ENCODE assay signal across 20 mouse cellular contexts in genomic region chr17:30718197-30718596, GRCm38 (mm10).
"Had no signal": no experiment of that assay in that cellular context is flagged by ENCODE, and none has a peak within 500 bp of the region (broad histone marks: within the 10 kb centered on the region; RNA-seq: fewer than 3 reads in every experiment).

No protein-coding gene starts in this region.

- H3K4me1 ChIP-seq: heart, embryonic 10.5 days; heart, embryonic 12.5 days; hindbrain, embryonic 10.5 days; hindbrain, embryonic 12.5 days; intestine, embryonic 15.5 days; limb, embryonic 10.5 days; limb, embryonic 12.5 days; liver, embryonic 13.5 days; liver, embryonic 15.5 days had no signal

- H3K36me3 ChIP-seq: heart, embryonic 10.5 days; heart, embryonic 12.5 days; hindbrain, embryonic 10.5 days; hindbrain, embryonic 12.5 days; intestine, embryonic 15.5 days; limb, embryonic 10.5 days; limb, embryonic 12.5 days; liver, embryonic 13.5 days; liver, embryonic 15.5 days had no signal

- H3K9me3 ChIP-seq: heart, embryonic 10.5 days; heart, embryonic 12.5 days; hindbrain, embryonic 10.5 days; hindbrain, embryonic 12.5 days; intestine, embryonic 15.5 days; limb, embryonic 10.5 days; liver, embryonic 13.5 days; liver, embryonic 15.5 days had no signal

- DNase-seq: gastrocnemius, postnatal 14 days; heart, adult 18-20 months; heart, postnatal 10 days; heart, postnatal 4 days; kidney, adult 18-20 months; kidney, adult 8-10 months; kidney, postnatal 14 days; kidney, postnatal 4 days; layer of hippocampus, adult 9-11 months; liver; liver, embryonic 13.5 days had no signal

- H3K4me3 ChIP-seq: heart, embryonic 10.5 days; heart, embryonic 12.5 days; hindbrain, embryonic 10.5 days; hindbrain, embryonic 12.5 days; intestine, embryonic 15.5 days; left cerebral cortex, adult 2 months; limb, embryonic 10.5 days; limb, embryonic 12.5 days; liver, embryonic 13.5 days; liver, embryonic 15.5 days had no signal

- H3K27me3 ChIP-seq: heart, embryonic 12.5 days; hindbrain, embryonic 12.5 days; intestine, embryonic 15.5 days; limb, embryonic 12.5 days; liver, embryonic 13.5 days; liver, embryonic 15.5 days had no signal
